Mouse (Mus musculus) embryo, embryonic 11.5 days (tissue): ENCODE measurements around the gene Arhgef2.
"Not testable (repeated sequence)": the region's sequence is repeated elsewhere in the genome, so short reads cannot be mapped to it uniquely, and the experiment has no call there.

Experiments
- DNase-seq: peaks from one replicate; pipeline ENCODE4 v3.0.0-alpha.2; 2012; ENCODE audit warnings: low read depth, low spot score

Gene Arhgef2

GRCm38 (mm10) chr3:88605666-88606065, at the start of gene Arhgef2:
TSS of gene Arhgef2 (plus strand) at chr3:88605966.
- DNase-seq = not testable (repeated sequence)

GRCm38 (mm10) chr3:88556616-88557015, 49.1 kb upstream of the Arhgef2 start:
- DNase-seq = no peak

GRCm38 (mm10) chr3:88559596-88559995, 46.2 kb upstream of the Arhgef2 start:
- no peak for DNase-seq

- no peak for DNase-seq
Measured at GRCm38 (mm10) chr3:88561989-88562388, 43.8 kb upstream of the Arhgef2 start.

GRCm38 (mm10) chr3:88563442-88563841, 42.3 kb upstream of the Arhgef2 start:
- DNase-seq = no peak

GRCm38 (mm10) chr3:88563966-88564365, 41.8 kb upstream of the Arhgef2 start:
- DNase-seq = no peak

- no peak for DNase-seq
Measured at GRCm38 (mm10) chr3:88566116-88566515, 39.6 kb upstream of the Arhgef2 start.

- no peak for DNase-seq
Measured at GRCm38 (mm10) chr3:88566536-88567061, 39.2 kb upstream of the Arhgef2 start.

GRCm38 (mm10) chr3:88567892-88568291, 37.9 kb upstream of the Arhgef2 start:
- DNase-seq = no peak

- DNase-seq = no peak
Measured at GRCm38 (mm10) chr3:88568615-88569014, 37.2 kb upstream of the Arhgef2 start.

GRCm38 (mm10) chr3:88569093-88569492, 36.7 kb upstream of the Arhgef2 start:
- DNase-seq = no peak

GRCm38 (mm10) chr3:88569694-88570093, 36.1 kb upstream of the Arhgef2 start:
- DNase-seq = no peak

- DNase-seq = no peak
Measured at GRCm38 (mm10) chr3:88570341-88570740, 35.4 kb upstream of the Arhgef2 start.

- DNase-seq = no peak
Measured at GRCm38 (mm10) chr3:88571856-88572255, 33.9 kb upstream of the Arhgef2 start.

- DNase-seq = no peak
Measured at GRCm38 (mm10) chr3:88572835-88573234, 32.9 kb upstream of the Arhgef2 start.

GRCm38 (mm10) chr3:88573810-88574209, 32.0 kb upstream of the Arhgef2 start:
- no peak for DNase-seq

- DNase-seq = no peak
Measured at GRCm38 (mm10) chr3:88575540-88575939, 30.2 kb upstream of the Arhgef2 start, which contains the start of gene Ssr2. TSS of gene Ssr2 (plus strand) at chr3:88575876.

GRCm38 (mm10) chr3:88577846-88578245, 27.9 kb upstream of the Arhgef2 start:
- DNase-seq = not testable (repeated sequence)

- no peak for DNase-seq
Measured at GRCm38 (mm10) chr3:88578498-88579424, 27.0 kb upstream of the Arhgef2 start.

- peak; percentile 55 for DNase-seq
Measured at GRCm38 (mm10) chr3:88579454-88580117, 26.2 kb upstream of the Arhgef2 start.

GRCm38 (mm10) chr3:88585769-88586168, 20.0 kb upstream of the Arhgef2 start:
- DNase-seq = no peak

- DNase-seq = no peak
Measured at GRCm38 (mm10) chr3:88586640-88587039, 19.1 kb upstream of the Arhgef2 start.
